Mouse (Mus musculus): ENCODE data around the gene Poc1b.
A peak's percentile ranks its signal among the peaks of the same experiment; 100 is the strongest.

The Poc1b gene

GRCm38 (mm10) chr10:99226782-99227181, 119.9 kb downstream of the Poc1b start:
- DNase-seq (ENCODE audit: low spot score in 2 of 2), result no peak

DNA sequence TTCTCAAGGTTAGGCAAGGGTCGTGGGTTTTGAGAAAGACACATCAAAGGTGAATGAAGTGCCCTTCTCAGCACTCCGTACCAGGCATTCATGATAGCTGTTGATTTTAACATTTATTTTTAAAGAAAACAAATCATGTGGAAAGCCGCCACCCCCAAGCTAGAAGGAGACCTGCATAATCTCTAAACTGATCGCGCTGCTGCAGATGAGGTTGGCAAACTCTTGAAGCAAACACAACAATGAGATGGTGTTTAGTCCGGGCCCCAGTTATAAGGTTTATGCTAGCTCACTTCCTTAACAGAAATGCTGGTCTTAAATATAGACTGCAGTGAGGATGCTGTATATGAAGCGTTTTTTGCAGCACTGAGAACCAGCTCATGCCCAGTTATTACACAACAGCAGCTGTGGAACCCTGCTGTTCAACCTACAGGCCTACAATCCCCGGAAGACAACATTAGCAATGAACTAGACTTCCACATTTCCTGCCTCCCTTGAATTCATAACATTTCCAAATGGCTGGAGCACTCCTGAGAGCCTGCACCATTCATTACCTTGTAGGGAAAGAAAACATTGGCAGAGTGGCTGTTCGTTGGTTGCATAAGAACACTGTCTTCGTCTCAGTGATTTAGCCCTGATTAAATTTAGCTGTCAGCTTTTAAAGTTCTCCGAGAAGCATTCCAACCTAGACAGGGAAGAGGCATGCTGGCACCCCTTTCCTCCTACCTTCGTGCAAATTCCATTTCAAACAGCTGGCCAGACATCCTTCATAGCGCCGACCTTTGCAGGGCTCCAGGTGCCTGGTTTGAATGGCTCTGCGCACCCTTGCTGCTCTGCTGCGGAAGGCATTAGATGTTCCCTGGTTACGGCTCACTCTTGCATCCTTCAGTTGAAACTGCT, 121.4 kb downstream of the Poc1b start:
- peak in 1 of 2 experiments; percentile 17 for DNase-seq (ENCODE audit: low spot score in 2 of 2)

DNA sequence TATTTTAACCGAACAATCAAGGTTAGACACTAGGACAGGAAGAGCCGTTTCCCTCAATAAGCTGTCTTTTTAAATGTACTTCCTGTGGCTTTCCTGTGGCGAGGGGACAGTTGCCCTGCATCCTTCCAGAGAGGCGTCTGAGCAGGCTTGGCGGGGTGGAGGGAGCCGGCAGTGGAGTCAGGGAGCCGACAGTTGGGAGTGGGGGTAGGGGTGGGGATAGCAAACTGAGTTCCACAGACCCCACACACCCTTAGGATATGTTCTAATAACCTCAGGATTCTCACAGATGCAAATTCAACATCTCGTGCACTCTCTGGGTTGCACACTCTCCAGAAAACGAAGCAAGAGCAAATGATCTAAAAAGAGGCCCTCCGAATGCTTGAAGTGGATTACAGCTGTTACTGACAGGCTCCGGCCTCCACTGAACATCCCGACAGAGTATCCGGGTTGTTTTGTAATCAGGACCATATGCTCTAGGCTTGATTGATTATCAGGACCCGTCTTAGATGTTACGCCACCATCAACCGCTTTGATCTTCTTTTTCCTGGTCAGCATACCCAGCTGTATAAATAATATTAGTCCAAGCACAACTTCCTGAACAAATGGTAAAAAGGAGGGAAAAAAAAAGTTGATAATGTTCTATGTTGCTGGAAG, 122.3 kb downstream of the Poc1b start:
- no peak for DNase-seq (ENCODE audit: low spot score in 2 of 2)

DNA sequence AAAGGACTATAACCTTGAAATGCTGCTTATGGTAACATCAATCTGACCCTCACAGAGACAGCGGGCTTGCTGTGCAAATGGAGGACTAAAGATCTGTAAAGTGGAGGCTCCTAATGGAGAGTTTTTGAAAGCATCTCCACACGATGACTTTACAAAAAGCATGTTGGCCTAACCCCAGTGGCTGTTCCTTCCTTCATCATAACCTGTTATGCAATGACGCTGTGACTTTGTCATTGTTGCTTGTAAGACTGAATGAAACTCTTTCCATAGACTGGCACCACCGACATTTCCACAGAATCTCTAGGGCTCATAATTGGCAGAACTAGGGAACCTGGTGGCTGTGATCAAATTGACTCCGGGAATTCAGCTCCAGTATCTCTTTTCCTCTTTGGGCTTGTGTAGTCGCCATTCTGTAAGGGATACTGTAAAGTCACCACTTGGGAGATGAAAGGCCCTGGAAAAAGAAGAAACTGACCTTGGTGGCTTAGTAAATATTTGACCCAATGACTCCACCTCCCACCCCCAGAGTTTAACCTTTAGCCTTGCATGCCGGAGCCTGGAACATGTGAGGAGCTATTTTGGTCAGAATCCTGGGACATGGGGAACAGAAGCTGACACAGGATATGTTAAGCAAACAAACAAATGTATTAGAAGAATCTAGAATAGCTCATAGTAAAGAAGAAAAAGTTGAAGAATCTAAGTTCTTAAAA, 125.8 kb downstream of the Poc1b start:
- DNase-seq (ENCODE audit: low spot score in 2 of 2), result no peak

- no peak for DNase-seq (ENCODE audit: low spot score in 2 of 2)
Measured at GRCm38 (mm10) chr10:99234336-99234735, 127.5 kb downstream of the Poc1b start.

- DNase-seq (ENCODE audit: low spot score in 2 of 2), result no peak
Measured at GRCm38 (mm10) chr10:99235081-99235480, 128.2 kb downstream of the Poc1b start.

DNA sequence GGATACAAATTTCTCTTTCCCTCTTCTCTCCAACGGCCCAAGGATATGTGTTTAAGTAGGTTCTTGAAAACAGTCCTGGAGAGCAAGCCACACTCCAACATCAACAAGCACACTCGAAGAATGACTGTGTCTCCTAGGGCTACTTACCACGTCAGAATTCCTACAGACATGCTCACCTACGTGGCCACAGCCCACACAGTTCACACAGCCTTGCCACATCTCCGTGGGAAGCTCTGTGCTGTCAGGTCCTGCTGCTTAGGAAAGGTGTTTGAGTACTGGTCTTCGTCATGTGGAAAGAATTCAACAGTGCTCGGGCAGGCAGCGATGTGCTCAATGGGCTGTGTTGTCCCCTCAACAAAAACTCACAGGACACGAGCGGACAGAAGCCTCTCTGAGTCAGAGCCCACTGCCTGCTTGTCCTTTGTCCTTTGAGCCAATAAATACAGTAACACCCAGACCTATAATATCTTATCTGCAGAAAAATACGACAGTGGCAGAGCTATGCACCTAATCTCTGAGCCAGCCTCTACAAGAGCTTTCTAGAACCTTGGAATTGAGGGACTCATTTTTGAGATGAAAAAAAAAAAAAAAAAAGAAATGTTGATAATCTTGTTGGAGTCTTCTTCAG, 130.5 kb downstream of the Poc1b start:
- no peak for DNase-seq (ENCODE audit: low spot score in 2 of 2)

GRCm38 (mm10) chr10:99238537-99238936, 131.7 kb downstream of the Poc1b start:
- no peak for DNase-seq (ENCODE audit: low spot score in 2 of 2)

DNA sequence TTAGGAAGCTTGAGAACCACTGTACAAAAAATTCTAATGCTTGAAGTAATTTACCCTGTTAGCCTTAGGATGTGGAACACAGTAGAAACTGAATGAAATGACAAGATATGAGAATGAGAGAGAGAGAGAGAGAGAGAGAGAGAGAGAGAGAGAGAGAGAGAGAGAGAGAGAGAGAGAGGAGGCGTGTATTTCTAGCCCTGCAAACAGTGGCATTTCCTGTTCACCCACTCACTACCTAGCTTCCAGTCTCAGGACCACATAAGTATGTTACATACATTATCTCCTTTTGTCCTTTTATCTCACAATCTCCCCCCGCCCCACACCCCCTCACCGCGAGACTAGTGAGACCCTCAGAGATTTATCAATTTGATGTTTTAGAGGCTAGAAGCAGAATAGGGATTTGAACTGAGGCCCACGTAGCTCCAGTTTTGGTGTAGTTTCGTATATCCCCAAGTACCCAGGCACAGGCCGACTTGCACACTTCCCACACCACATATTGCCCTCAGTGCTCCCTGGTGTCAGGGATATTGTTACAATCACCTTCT, 134.5 kb downstream of the Poc1b start:
- no peak for DNase-seq (ENCODE audit: low spot score in 2 of 2)

- peak in 1 of 2 experiments; percentile 37 for DNase-seq (ENCODE audit: low spot score in 2 of 2)
Measured at GRCm38 (mm10) chr10:99241829-99242711, 135.2 kb downstream of the Poc1b start.

DNA sequence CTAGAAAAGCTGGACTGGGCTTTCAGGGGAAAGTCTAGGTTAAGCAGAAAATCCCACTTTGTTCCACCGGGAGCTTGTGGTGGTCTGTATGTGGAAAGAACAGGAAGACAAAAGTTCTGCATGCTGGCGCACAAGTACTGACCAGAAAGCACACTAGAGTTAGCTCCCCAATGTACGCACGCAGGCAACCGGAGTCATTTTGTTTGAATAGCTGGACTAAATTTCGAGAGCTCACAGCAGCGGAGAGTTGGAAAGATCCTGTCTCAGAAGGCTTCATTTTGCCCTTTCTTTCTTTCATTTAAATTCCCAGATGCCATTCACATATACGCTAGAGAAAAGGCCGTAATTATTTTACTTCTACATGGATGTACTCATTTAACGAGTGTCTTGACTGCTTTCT, 135.9 kb downstream of the Poc1b start:
- no peak for DNase-seq (ENCODE audit: low spot score in 2 of 2)

GRCm38 (mm10) chr10:99243907-99244489, 137.2 kb downstream of the Poc1b start:
- DNase-seq (ENCODE audit: low spot score in 2 of 2), result no peak

DNA sequence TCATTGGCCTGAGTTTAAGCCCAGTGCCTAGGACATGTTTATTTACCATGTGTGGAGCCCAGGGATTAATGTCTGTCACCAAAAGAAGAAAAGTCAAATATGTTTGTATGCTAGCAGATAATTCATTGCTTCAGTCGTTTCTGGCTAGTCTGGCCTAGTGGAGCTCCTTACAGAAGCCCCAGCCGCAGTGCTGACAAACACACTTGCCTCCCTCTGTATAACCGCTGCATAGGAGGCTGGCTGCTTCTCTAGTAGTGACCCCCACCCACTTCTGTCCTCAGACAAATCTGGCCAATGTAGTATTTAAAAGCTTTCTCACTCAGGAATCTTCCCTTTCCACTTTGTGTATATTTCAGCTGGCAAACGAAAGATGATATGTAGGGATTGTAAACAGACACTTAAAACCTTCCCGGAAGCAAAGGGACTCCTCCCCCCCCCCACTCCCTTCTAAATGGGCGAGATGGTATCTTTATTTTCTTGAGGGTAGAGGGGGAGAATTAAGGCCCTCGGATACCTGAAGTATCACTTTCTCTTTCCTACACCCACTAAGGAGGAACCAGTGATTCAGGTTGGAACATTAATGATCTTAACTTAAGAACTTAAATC, 137.9 kb downstream of the Poc1b start:
- DNase-seq (ENCODE audit: low spot score in 2 of 2), result no peak

GRCm38 (mm10) chr10:99246797-99247508, 140.1 kb downstream of the Poc1b start:
- DNase-seq (ENCODE audit: low spot score in 2 of 2), result no peak
